Mouse (Mus musculus) stomach, postnatal 0 days (tissue): ENCODE data around the gene Fam83f. TPM values are rescaled to one million over a fixed set of nuclear protein-coding genes. Genes with fewer than 3 reads are reported as not detected.

Experiments used
- ATAC-seq: fragments of 200-750 bp; cut with Nextera tagmentation; 2 replicates; pipeline ENCODE4 v1.8.0; 2017; ENCODE audit not compliant: low FRiP score, low TSS enrichment
- DNase-seq: peaks from one replicate; pipeline ENCODE4 v3.0.0-alpha.2; 2016; ENCODE audit warnings: low spot score
- H3K27ac ChIP-seq: fragments of 300-500 bp; sonication (generic); replicated peaks from 2 replicates; pipeline ENCODE4 v1.5.1; 2014; ENCODE audit warnings: mild to moderate bottlenecking, control low read depth
- H3K27me3 ChIP-seq: fragments of 300-500 bp; sonication (generic); 2 replicates; pipeline ENCODE4 v1.6.1; 2014; ENCODE audit warnings: low read length; ENCODE audit not compliant: control insufficient read depth, insufficient read depth
- H3K36me3 ChIP-seq: fragments of 300-500 bp; sonication (generic); 2 replicates; pipeline ENCODE4 v1.6.1; 2014; ENCODE audit warnings: low read length, mixed read lengths; ENCODE audit not compliant: control insufficient read depth, insufficient read depth
- H3K4me1 ChIP-seq: fragments of 300-500 bp; sonication (generic); replicated peaks from 2 replicates; pipeline ENCODE4 v1.6.1; 2014; ENCODE audit warnings: antibody characterized with exemption; ENCODE audit not compliant: control insufficient read depth, insufficient read depth
- H3K4me2 ChIP-seq: fragments of 300-500 bp; sonication (generic); replicated peaks from 2 replicates; pipeline ENCODE4 v1.6.1; 2014; ENCODE audit warnings: low read depth, mild to moderate bottlenecking, control low read depth, moderate library complexity
- H3K4me3 ChIP-seq: fragments of 300-500 bp; sonication (generic); 2 replicates; pipeline ENCODE4 v1.5.1; 2014; ENCODE audit warnings: low read depth, low read length, control low read depth
- H3K9ac ChIP-seq: fragments of 300-500 bp; sonication (generic); 2 replicates; pipeline ENCODE4 v1.6.1; 2014; ENCODE audit warnings: mild to moderate bottlenecking, low read length, control low read depth, mixed read lengths
- H3K9me3 ChIP-seq: fragments of 300-500 bp; sonication (generic); 2 replicates; pipeline ENCODE4 v1.6.1; 2016; ENCODE audit warnings: low read length; ENCODE audit not compliant: control insufficient read depth
- CTCF ChIP-seq: IDR thresholded peaks from 2 replicates; pipeline ENCODE4 v1.5.1; 2016; ENCODE audit warnings: antibody characterized with exemption, low read depth, mild to moderate bottlenecking, moderate library complexity
- EP300 ChIP-seq: optimal IDR thresholded peaks from 2 replicates; pipeline ENCODE3; 2016; ENCODE audit warnings: antibody characterized with exemption
- WGBS: fragments of 180-500 bp; shearing (Covaris S2); extraction: QIAGEN DNeasy Blood & Tissue Kit; methylation state at CpG from one replicate; pipeline ENCODE4 v1.1.7; 2014; 5-methylcytosine and 5-hydroxymethylcytosine counted together
- polyA plus RNA-seq: library from polyadenylated mRNA; unstranded; fragments of >200 nt; fragmentation: Nextera tagmentation; extraction: Ambion mirVana; gene quantifications from 2 replicates; pipeline ENCODE4 v1.2.1, GENCODE M21; 2015

Gene Fam83f
- polyA plus RNA-seq, 1 experiment from 2014 or later: 20.5 TPM

GRCm38 (mm10) chr15:80683151-80683550 is 11.5 kb downstream of the Fam83f start:
- TF ChIP-seq EP300 (peak; percentile 78), CTCF (no peak)
- H3K4me2 ChIP-seq: no peak overlapping the region; the same call in 1 of the 2 replicates
- H3K36me3 ChIP-seq: no peaks in the 10 kb centered on the region
- peak overlapping the region; percentile 67 for H3K27ac ChIP-seq
- no peaks in the 10 kb centered on the region for H3K27me3 ChIP-seq
- peak; percentile 69 for DNase-seq
- ATAC-seq: peak; percentile 53
- WGBS: 52% methylated on average over 6 of the region's 6 CpGs
- no peak overlapping the region for H3K4me3 ChIP-seq
- H3K4me1 ChIP-seq: peaks cover 8% of the 10 kb centered on the region; the same call in 1 of the 2 replicates
- H3K9ac ChIP-seq: no peak overlapping the region
- no peaks in the 10 kb centered on the region for H3K9me3 ChIP-seq

- Histone ChIP-seq H3K27ac (no peak overlapping the region), H3K4me1 (peaks cover 8% of the 10 kb centered on the region; the same call in 1 of the 2 replicates), H3K9ac (no peak overlapping the region), H3K9me3 (no peaks in the 10 kb centered on the region), H3K36me3 (no peaks in the 10 kb centered on the region), H3K27me3 (no peaks in the 10 kb centered on the region), H3K4me2 (no peak overlapping the region), H3K4me3 (no peak overlapping the region)
- TF ChIP-seq CTCF (no peak), EP300 (no peak)
- 61% methylated on average over 3 of the region's 3 CpGs for WGBS
- no peak for DNase-seq
- no peak for ATAC-seq
Observed at GRCm38 (mm10) chr15:80683990-80684389, 12.3 kb downstream of the Fam83f start.

- ATAC-seq: no peak
- TF ChIP-seq EP300 (no peak), CTCF (no peak)
- Histone ChIP-seq H3K36me3 (no peaks in the 10 kb centered on the region), H3K4me3 (no peak overlapping the region), H3K27me3 (no peaks in the 10 kb centered on the region), H3K4me1 (peaks cover 5% of the 10 kb centered on the region; the same call in 1 of the 2 replicates), H3K27ac (no peak overlapping the region), H3K4me2 (no peak overlapping the region), H3K9ac (no peak overlapping the region), H3K9me3 (no peaks in the 10 kb centered on the region)
- no peak for DNase-seq
- WGBS: 34% methylated on average over 8 of the region's 8 CpGs
Observed at GRCm38 (mm10) chr15:80684786-80685602, 13.3 kb downstream of the Fam83f start.

- TF ChIP-seq EP300 (no peak), CTCF (no peak)
- peaks cover 3% of the 10 kb centered on the region; the same call in 1 of the 2 replicates for H3K4me1 ChIP-seq
- H3K27ac ChIP-seq: no peak overlapping the region
- H3K27me3 ChIP-seq: no peaks in the 10 kb centered on the region
- WGBS: 46% methylated on average over 7 of the region's 7 CpGs
- no peak overlapping the region for H3K4me3 ChIP-seq
- no peaks in the 10 kb centered on the region for H3K36me3 ChIP-seq
- no peaks in the 10 kb centered on the region for H3K9me3 ChIP-seq
- no peak overlapping the region for H3K9ac ChIP-seq
- no peak overlapping the region for H3K4me2 ChIP-seq
- DNase-seq: no peak
- ATAC-seq: no peak
Observed at GRCm38 (mm10) chr15:80685603-80685895, 13.9 kb downstream of the Fam83f start.

- H3K4me3 ChIP-seq: no peak overlapping the region
- H3K36me3 ChIP-seq: no peaks in the 10 kb centered on the region
- 52% methylated on average over 7 of the region's 7 CpGs for WGBS
- no peak overlapping the region for H3K27ac ChIP-seq
- no peak for ATAC-seq
- TF ChIP-seq CTCF (no peak), EP300 (no peak)
- no peak overlapping the region for H3K9ac ChIP-seq
- H3K27me3 ChIP-seq: no peaks in the 10 kb centered on the region
- H3K9me3 ChIP-seq: no peaks in the 10 kb centered on the region
- H3K4me2 ChIP-seq: no peak overlapping the region
- H3K4me1 ChIP-seq: no peaks in the 10 kb centered on the region; the same call in 1 of the 2 replicates
- no peak for DNase-seq
Observed at GRCm38 (mm10) chr15:80688536-80688935, 16.9 kb downstream of the Fam83f start.

- H3K27me3 ChIP-seq: no peaks in the 10 kb centered on the region
- 0 out of 2 replicates have a peak, but pooled peaks cover 3% of the 10 kb centered on the region for H3K4me1 ChIP-seq
- DNase-seq (no peak), ATAC-seq (no peak)
- no peaks in the 10 kb centered on the region for H3K9me3 ChIP-seq
- no peak overlapping the region for H3K4me3 ChIP-seq
- 51% methylated on average over 3 of the region's 3 CpGs for WGBS
- no peak overlapping the region for H3K27ac ChIP-seq
- H3K36me3 ChIP-seq: no peaks in the 10 kb centered on the region
- no peak overlapping the region for H3K4me2 ChIP-seq
- H3K9ac ChIP-seq: no peak overlapping the region
- no peak for TF ChIP-seq EP300
Observed at GRCm38 (mm10) chr15:80693492-80693891, 21.8 kb downstream of the Fam83f start.
